Mouse (Mus musculus) forebrain, embryonic 15.5 days (tissue): ENCODE data around the gene Gpn2. TPM values are rescaled to one million over a fixed set of nuclear protein-coding genes. Genes with fewer than 3 reads are reported as not detected.

Source experiments
- ATAC-seq: fragments of 200-750 bp; cut with Nextera tagmentation; replicated peaks from 2 replicates; pipeline ENCODE4 v1.8.0; 2017; ENCODE audit warnings: mild to moderate bottlenecking, moderate TSS enrichment, moderate library complexity
- H3K27ac ChIP-seq: fragments of 300-500 bp; sonication (generic); replicated peaks from 2 replicates; pipeline ENCODE4 v1.5.1; 2015; ENCODE audit warnings: mild to moderate bottlenecking, inconsistent platforms
- H3K27me3 ChIP-seq: fragments of 300-500 bp; sonication (generic); 2 replicates; pipeline ENCODE4 v1.6.1; 2015; ENCODE audit warnings: inconsistent platforms
- H3K36me3 ChIP-seq: fragments of 300-500 bp; sonication (generic); 2 replicates; pipeline ENCODE4 v1.6.1; 2015; ENCODE audit warnings: mild to moderate bottlenecking, inconsistent platforms
- H3K4me1 ChIP-seq: fragments of 300-500 bp; sonication (generic); 2 replicates; pipeline ENCODE4 v1.6.1; 2015; ENCODE audit warnings: inconsistent platforms
- H3K4me2 ChIP-seq: fragments of 300-500 bp; sonication (generic); replicated peaks from 2 replicates; pipeline ENCODE4 v1.6.1; 2015; ENCODE audit warnings: mild to moderate bottlenecking, inconsistent platforms
- H3K4me3 ChIP-seq: fragments of 300-500 bp; sonication (generic); 2 replicates; pipeline ENCODE4 v1.5.1; 2015; ENCODE audit warnings: mild to moderate bottlenecking, inconsistent platforms
- H3K9ac ChIP-seq: fragments of 300-500 bp; sonication (generic); replicated peaks from 2 replicates; pipeline ENCODE4 v1.6.1; 2015; ENCODE audit warnings: mild to moderate bottlenecking, inconsistent platforms
- H3K9me3 ChIP-seq: fragments of 300-500 bp; sonication (generic); 2 replicates; pipeline ENCODE4 v1.6.1; 2016; ENCODE audit warnings: inconsistent platforms
- WGBS: fragments of 180-500 bp; shearing (Covaris S2); methylation state at CpG from one replicate; pipeline ENCODE4 v1.1.7; 2015; ENCODE audit warnings: mixed read lengths; 5-methylcytosine and 5-hydroxymethylcytosine counted together
- polyA plus RNA-seq: library from polyadenylated mRNA; unstranded; fragments of >200 nt; fragmentation: Nextera tagmentation; extraction: Ambion mirVana; gene quantifications from 2 replicates; pipeline ENCODE4 v1.2.1, GENCODE M21; 2015

Gene Gpn2
- polyA plus RNA-seq: 24.0 and 25.7 TPM in 2 replicates

DNA sequence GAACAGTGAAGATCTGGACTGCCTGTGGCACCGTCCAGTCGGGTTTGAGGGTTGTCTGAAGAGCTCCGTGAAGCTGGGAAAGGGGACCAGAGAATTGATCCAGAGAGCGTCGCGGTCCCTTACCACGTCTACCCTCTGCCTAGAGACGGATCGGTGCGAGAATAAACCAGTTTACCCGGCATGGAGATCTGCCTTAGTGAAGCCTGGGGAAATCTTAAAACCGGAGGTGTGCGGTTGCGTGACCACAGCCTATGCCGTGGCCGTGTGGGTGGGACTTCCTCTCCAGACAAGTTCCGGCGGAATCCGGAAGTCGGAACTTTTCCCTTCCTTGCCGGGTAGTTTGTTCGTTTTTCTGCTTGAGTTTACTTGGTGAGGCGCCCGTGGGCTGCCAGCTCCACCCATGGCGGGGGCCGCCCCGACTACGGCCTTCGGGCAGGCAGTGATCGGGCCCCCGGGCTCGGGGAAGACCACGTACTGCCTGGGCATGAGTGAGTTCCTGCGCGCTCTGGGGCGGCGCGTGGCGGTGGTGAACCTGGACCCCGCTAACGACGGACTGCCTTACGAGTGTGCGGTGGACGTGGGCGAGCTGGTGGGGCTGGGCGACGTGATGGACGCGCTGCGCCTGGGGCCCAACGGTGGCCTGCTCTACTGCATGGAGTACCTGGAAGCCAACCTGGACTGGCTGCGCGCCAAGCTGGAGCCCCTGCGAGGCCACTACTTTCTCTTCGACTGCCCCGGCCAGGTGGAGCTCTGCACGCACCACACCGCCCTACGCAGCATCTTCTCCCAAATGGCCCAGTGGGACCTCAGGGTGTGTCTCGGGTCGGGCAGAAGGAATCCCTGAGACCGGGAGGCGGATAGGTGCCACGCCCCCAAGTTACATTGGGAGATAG lies at the start of gene Gpn2:
Gene Gpn2 (plus strand): TSS at position 304 of the 893 bp plus-strand sequence.
- peak within 1 kb of the TSS; percentile 99 for H3K4me2 ChIP-seq
- ATAC-seq: peak; percentile 93
- H3K9ac ChIP-seq: peak within 1 kb of the TSS; percentile 77
- H3K27me3 ChIP-seq: no peaks in the 10 kb centered on the region
- H3K9me3 ChIP-seq: no peaks in the 10 kb centered on the region
- H3K27ac ChIP-seq: peak within 1 kb of the TSS; percentile 83
- peak within 1 kb of the TSS; percentile 85 for H3K4me3 ChIP-seq
- H3K4me1 ChIP-seq: peaks cover 22% of the 10 kb centered on the region
- 1% methylated on average over 61 of the region's 65 CpGs for WGBS
- peaks cover 54% of the 10 kb centered on the region for H3K36me3 ChIP-seq

DNA sequence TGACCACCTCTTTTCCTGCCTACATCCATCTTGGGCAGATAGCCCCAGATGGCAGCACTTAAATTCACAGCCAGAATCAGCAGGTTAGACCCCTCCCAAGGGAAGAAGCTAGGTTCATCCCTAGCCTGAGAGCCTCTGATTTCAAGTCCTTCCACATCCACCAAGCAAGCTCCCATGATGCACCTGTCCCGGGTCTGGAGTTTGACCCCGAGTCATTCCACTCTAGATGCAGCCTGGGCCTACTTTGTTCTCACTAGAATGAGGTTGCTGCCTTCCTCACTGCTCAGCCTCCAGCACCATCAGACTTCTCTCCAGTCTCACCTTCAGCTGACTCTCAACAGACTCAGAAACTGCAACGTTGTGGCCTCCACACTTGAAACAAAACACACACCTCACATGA lies 48.1 kb upstream of the Gpn2 start:
- Histone ChIP-seq H3K4me3 (no peak overlapping the region), H3K9ac (no peak overlapping the region), H3K4me2 (no peak overlapping the region), H3K27me3 (no peaks in the 10 kb centered on the region), H3K36me3 (peaks cover 64% of the 10 kb centered on the region), H3K4me1 (no peaks in the 10 kb centered on the region), H3K9me3 (no peaks in the 10 kb centered on the region), H3K27ac (no peak overlapping the region)
- no peak for ATAC-seq
- WGBS: 92% methylated on average over 3 of the region's 3 CpGs

GRCm38 (mm10) chr4:133536652-133537051 lies 47.5 kb upstream of the Gpn2 start:
- Histone ChIP-seq H3K36me3 (peaks cover 63% of the 10 kb centered on the region), H3K9me3 (no peaks in the 10 kb centered on the region), H3K9ac (no peak overlapping the region), H3K27me3 (no peaks in the 10 kb centered on the region), H3K4me1 (no peaks in the 10 kb centered on the region), H3K27ac (no peak overlapping the region), H3K4me3 (no peak overlapping the region), H3K4me2 (no peak overlapping the region)
- ATAC-seq: no peak
- WGBS: 91% methylated on average over 5 of the region's 5 CpGs

- H3K27me3 ChIP-seq: no peaks in the 10 kb centered on the region
- peak within 1 kb of the TSS; percentile 71 for H3K27ac ChIP-seq
- peaks cover 12% of the 10 kb centered on the region; the same call in 1 of the 2 replicates for H3K36me3 ChIP-seq
- peaks cover 22% of the 10 kb centered on the region for H3K4me1 ChIP-seq
- peak within 1 kb of the TSS; percentile 70 for H3K4me2 ChIP-seq
- H3K9ac ChIP-seq: peak within 1 kb of the TSS; percentile 76
- H3K4me3 ChIP-seq: peak within 1 kb of the TSS; percentile 67
- under 1% methylated on average over 75 of the region's 77 CpGs for WGBS
- no peaks in the 10 kb centered on the region for H3K9me3 ChIP-seq
- ATAC-seq: peak; percentile 99
These were observed 38.6 kb upstream of the Gpn2 start, which contains the start of gene Nudc for GRCm38 (mm10) chr4:133545272-133546231. TSS of gene Nudc (minus strand) at chr4:133545996.

DNA sequence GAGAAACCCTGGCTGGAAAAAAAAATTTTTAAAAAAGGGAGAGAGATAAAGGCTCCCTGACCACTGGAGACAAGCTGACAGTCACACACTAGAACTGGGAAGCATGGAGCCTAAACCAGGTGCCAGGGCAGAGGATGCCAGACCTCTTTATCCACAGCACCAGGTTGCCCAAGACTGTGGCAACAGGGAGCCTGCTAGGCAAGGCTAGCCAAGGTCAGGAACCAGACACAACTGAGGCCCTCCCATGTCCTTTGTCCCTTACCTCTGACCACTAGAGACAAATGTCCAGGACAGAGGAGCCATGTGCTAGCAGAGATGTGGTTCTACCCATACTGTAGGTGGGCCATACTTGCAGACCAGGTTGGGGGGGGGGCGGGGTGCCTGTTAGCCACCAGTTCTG lies 32.1 kb upstream of the Gpn2 start:
- WGBS: 62% methylated on average over 1 of the region's 1 CpGs
- Histone ChIP-seq H3K27ac (no peak overlapping the region), H3K4me3 (no peak overlapping the region), H3K4me2 (no peak overlapping the region), H3K9ac (no peak overlapping the region), H3K36me3 (no peaks in the 10 kb centered on the region), H3K4me1 (no peaks in the 10 kb centered on the region), H3K27me3 (0 out of 2 replicates have a peak, but pooled peaks cover 9% of the 10 kb centered on the region), H3K9me3 (no peaks in the 10 kb centered on the region)
- ATAC-seq: no peak

DNA sequence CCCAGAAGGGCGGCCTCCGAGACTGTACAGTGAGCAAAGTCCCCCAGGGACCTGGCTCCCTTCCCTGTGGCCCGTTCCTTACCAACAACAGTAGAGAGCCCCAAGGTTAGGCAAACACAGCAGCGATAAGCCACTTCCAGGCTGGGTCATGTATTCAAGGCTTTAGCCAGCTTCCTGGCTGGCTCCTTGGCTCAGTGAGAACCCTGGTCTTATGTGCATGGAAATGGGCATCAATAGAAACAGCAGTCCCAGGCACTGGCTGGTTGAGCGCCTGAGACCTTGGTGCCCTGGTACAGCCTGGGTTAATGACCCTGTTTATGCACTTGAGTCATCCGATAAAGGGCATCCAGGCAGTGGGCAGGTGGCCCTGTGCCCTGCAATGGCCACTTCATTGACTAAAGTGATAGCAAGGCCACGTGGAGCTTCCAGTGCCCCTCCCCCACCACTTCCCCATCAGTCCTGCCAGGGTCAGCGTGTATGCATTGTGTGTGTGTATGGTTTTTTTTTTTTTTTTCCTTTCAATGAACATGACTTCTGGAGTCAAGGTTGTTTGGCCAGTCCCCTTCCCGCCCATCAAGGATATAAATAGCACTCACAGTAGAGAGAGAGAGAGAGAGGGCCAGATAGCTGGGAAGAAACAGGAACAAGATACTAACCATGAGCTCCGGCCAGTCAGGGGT lies 31.3 kb upstream of the Gpn2 start, which contains the start of gene Nr0b2:
Gene Nr0b2 (plus strand): TSS at position 609 of the 680 bp plus-strand sequence.
- H3K27ac ChIP-seq: no peak within 1 kb of the TSS
- no peaks in the 10 kb centered on the region for H3K9me3 ChIP-seq
- no peaks in the 10 kb centered on the region for H3K36me3 ChIP-seq
- no peak within 1 kb of the TSS for H3K4me2 ChIP-seq
- H3K4me1 ChIP-seq: no peaks in the 10 kb centered on the region
- H3K9ac ChIP-seq: no peak within 1 kb of the TSS
- 79% methylated on average over 10 of the region's 10 CpGs for WGBS
- no peak within 1 kb of the TSS for H3K4me3 ChIP-seq
- H3K27me3 ChIP-seq: 0 out of 2 replicates have a peak, but pooled peaks cover 9% of the 10 kb centered on the region
- no peak for ATAC-seq

DNA sequence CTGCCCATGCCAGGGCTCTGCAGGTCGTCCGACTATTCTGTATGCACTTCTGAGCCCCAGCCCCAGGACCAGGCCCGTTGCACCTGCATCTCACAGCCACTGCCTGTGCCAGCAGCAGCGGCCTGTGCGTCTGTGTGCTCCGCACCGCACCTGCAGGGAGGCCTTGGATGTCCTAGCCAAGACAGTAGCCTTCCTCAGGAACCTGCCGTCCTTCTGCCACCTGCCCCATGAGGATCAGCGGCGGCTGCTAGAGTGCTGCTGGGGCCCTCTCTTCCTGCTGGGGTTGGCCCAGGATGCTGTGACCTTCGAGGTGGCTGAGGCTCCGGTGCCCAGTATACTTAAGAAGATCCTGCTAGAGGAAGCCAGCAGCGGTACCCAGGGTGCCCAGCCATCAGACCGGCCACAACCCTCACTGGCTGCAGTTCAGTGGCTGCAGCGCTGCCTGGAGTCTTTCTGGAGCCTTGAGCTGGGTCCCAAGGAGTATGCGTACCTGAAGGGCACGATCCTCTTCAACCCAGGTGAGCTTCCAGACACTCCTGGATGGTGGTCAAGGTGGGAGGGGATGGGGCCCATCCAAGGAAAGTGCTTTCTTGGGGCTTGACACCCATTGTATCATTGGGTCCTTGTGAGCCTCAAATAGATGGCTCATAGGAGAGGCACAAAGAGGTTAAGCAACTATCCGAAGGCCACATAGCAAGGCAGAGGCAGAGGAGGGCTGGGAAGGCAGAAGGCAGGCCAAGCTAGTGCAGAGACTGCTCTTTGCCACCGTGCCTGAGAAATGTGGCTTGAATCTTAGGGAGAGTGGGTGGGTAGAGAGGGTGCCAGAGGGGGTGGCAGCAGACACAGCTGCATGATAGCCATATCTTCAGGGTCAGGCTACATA lies 30.5 kb upstream of the Gpn2 start:
- ATAC-seq: no peak
- Histone ChIP-seq H3K4me3 (no peak overlapping the region), H3K27ac (no peak overlapping the region), H3K9me3 (no peaks in the 10 kb centered on the region), H3K4me1 (no peaks in the 10 kb centered on the region), H3K4me2 (no peak overlapping the region), H3K9ac (no peak overlapping the region), H3K27me3 (0 out of 2 replicates have a peak, but pooled peaks cover 9% of the 10 kb centered on the region), H3K36me3 (no peaks in the 10 kb centered on the region)
- 80% methylated on average over 19 of the region's 19 CpGs for WGBS

DNA sequence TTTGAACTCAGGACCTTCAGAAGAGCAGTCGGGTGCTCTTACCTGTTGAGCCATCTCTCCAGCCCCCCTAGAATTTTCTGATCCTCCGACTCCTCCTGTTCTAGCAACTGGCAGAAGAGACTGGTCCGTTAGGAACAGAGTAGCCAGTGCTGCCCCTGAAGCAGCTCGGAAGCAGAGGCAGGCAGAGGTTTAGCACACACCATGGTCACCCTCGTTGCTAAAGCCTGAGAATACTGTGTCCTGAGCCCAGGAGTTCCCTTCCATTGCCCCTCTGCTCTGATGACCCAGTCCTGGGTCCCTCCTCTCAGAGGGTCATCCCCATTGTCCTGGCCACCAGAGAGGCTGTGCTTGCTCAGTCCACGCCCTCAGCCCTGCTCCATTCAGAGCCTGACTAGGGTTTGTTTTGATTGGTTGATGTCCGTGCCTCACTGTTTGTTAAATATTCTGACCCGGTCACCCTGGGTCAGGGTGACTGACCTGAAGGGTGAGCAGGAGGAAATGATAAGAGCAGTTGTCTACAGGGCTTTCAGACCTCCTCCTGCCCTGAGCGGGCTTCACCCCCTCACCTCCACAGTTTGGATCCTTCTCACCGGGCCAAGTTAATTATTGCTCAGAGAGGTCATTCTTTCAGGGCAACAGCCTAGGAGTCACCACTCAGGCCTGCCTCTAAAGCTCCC lies 27.0 kb upstream of the Gpn2 start:
- Histone ChIP-seq H3K9me3 (no peaks in the 10 kb centered on the region), H3K27ac (no peak overlapping the region), H3K4me3 (no peak overlapping the region), H3K4me2 (no peak overlapping the region), H3K27me3 (0 out of 2 replicates have a peak, but pooled peaks cover 9% of the 10 kb centered on the region), H3K36me3 (no peaks in the 10 kb centered on the region), H3K4me1 (no peaks in the 10 kb centered on the region), H3K9ac (no peak overlapping the region)
- 45% methylated on average over 10 of the region's 10 CpGs for WGBS
- no peak for ATAC-seq

GRCm38 (mm10) chr4:133559846-133560245 lies 24.3 kb upstream of the Gpn2 start:
- no peak overlapping the region for H3K4me2 ChIP-seq
- WGBS: 76% methylated on average over 4 of the region's 4 CpGs
- H3K4me1 ChIP-seq: no peaks in the 10 kb centered on the region
- H3K9me3 ChIP-seq: no peaks in the 10 kb centered on the region
- H3K4me3 ChIP-seq: no peak overlapping the region
- H3K27ac ChIP-seq: no peak overlapping the region
- H3K27me3 ChIP-seq: 0 out of 2 replicates have a peak, but pooled peaks cover 3% of the 10 kb centered on the region
- no peaks in the 10 kb centered on the region for H3K36me3 ChIP-seq
- H3K9ac ChIP-seq: no peak overlapping the region
- ATAC-seq: no peak

- 68% methylated on average over 4 of the region's 4 CpGs for WGBS
- ATAC-seq: no peak
These were observed 22.5 kb upstream of the Gpn2 start for GRCm38 (mm10) chr4:133561622-133562021.

More at GRCm38 (mm10) chr4:133561622-133562021, 22.5 kb upstream of the Gpn2 start:
- no peaks in the 10 kb centered on the region for H3K27me3 ChIP-seq
- H3K4me2 ChIP-seq: no peak overlapping the region
- H3K4me3 ChIP-seq: no peak overlapping the region
- H3K9ac ChIP-seq: no peak overlapping the region
- H3K9me3 ChIP-seq: no peaks in the 10 kb centered on the region
- no peak overlapping the region for H3K27ac ChIP-seq
- H3K36me3 ChIP-seq: no peaks in the 10 kb centered on the region
- H3K4me1 ChIP-seq: no peaks in the 10 kb centered on the region
